Mouse (Mus musculus) G1E (cell line): Measurements from ENCODE around the gene Tcf21. TPM values are rescaled to one million over a fixed set of nuclear protein-coding genes. Genes with fewer than 3 reads are reported as not detected.

ENCODE experiments used
- ATAC-seq: 2 replicates; pipeline ENCODE4 v1.8.0; 2016; ENCODE audit warnings: mild to moderate bottlenecking; ENCODE audit not compliant: insufficient number of reproducible peaks, poor library complexity, low FRiP score, severe bottlenecking; ENCODE audit errors: extremely low read depth
- DNase-seq: peaks from one replicate; pipeline ENCODE4 v3.0.0; 2012; ENCODE audit warnings: low spot score
- H3K27me3 ChIP-seq: 2 replicates; pipeline ENCODE4 v1.6.1; 2012; ENCODE audit warnings: mild to moderate bottlenecking, low read length, inconsistent platforms; ENCODE audit not compliant: insufficient read depth
- H3K36me3 ChIP-seq: replicated peaks from 2 replicates; pipeline ENCODE3; 2012; ENCODE audit warnings: mild to moderate bottlenecking, inconsistent platforms
- H3K4me1 ChIP-seq: 2 replicates; pipeline ENCODE4 v1.6.1; 2012; ENCODE audit warnings: low read depth, low read length, inconsistent platforms, mixed read lengths; ENCODE audit not compliant: insufficient read depth
- H3K4me3 ChIP-seq: 2 replicates; pipeline ENCODE4 v1.5.1; 2012; ENCODE audit warnings: low read depth, mild to moderate bottlenecking, inconsistent platforms, low read length, moderate library complexity, mixed read lengths
- H3K9me3 ChIP-seq: replicated peaks from 2 replicates; pipeline ENCODE4 v1.6.1; 2012; ENCODE audit warnings: inconsistent platforms
- CTCF ChIP-seq: IDR thresholded peaks from 2 replicates; pipeline ENCODE4 v1.5.1; 2012; ENCODE audit warnings: low read depth, low read length, inconsistent platforms, mixed read lengths
- GATA1 ChIP-seq: IDR thresholded peaks from 2 replicates; pipeline ENCODE4 v1.6.1; 2012; ENCODE audit warnings: borderline replicate concordance, low read length, inconsistent platforms, mixed read lengths
- GATA2 ChIP-seq: IDR thresholded peaks from 2 replicates; pipeline ENCODE4 v1.6.1; 2012; ENCODE audit warnings: low read depth, low read length, inconsistent platforms, borderline replicate concordance
- POLR2AphosphoS5 ChIP-seq: IDR thresholded peaks from 2 replicates; pipeline ENCODE4 v1.6.1; 2012; ENCODE audit warnings: low read depth, low read length, inconsistent platforms; ENCODE audit not compliant: insufficient replicate concordance
- TAL1 ChIP-seq: conservative IDR thresholded peaks from 2 replicates; pipeline ENCODE4 v1.6.1; 2012; ENCODE audit warnings: low read depth, low read length, inconsistent platforms, mixed read lengths
- polyA plus RNA-seq: library from polyadenylated mRNA; stranded (reverse); fragments of >175 nt; gene quantifications from 2 replicates; pipeline ENCODE4 v1.2.3, GENCODE M21; 2012
- total RNA-seq, 2 experiments: library from RNA; stranded (forward) in 1 of 2; stranded (reverse) in 1 of 2; fragments of 200-1000 nt in 1 of 2; fragments of >200 nt in 1 of 2; fragmentation: Nextera tagmentation in 1 of 2; gene quantifications; 2 replicates each; pipeline ENCODE4 v1.2.3; 2014 to 2017

Tcf21 gene
- total and polyA plus RNA-seq, 3 experiments, result not detected

DNA sequence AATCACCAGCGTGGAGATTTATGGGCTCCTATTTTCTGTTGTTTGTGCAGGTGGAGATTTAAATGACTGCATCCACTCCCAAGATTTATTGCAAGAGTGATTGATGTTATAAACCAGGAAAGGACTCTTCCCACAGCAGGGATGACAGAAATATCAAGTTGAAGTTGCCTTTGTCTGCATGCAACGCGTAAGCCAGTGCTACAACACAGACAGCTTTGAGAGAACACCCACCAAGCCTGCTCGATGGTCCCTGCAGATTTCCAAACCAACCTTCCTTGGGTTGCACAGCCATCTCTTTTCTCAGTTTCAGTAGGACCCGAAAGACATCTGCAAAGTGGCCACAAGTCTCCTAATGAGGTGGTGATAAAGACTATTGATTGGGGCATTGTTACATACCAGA lies 1.7 kb upstream of the Tcf21 start:
- DNase-seq (no peak), ATAC-seq (no peak)
- Histone ChIP-seq H3K9me3 (no peaks in the 10 kb centered on the region), H3K4me1 (no peaks in the 10 kb centered on the region), H3K27me3 (peaks cover 19% of the 10 kb centered on the region), H3K4me3 (no peak overlapping the region), H3K36me3 (no peaks in the 10 kb centered on the region)
- no peak for TF ChIP-seq GATA1
- TF ChIP-seq POLR2AphosphoS5, result no peak
- TF ChIP-seq GATA2, result no peak
- no peak for TF ChIP-seq CTCF
- no peak for TF ChIP-seq TAL1

DNA sequence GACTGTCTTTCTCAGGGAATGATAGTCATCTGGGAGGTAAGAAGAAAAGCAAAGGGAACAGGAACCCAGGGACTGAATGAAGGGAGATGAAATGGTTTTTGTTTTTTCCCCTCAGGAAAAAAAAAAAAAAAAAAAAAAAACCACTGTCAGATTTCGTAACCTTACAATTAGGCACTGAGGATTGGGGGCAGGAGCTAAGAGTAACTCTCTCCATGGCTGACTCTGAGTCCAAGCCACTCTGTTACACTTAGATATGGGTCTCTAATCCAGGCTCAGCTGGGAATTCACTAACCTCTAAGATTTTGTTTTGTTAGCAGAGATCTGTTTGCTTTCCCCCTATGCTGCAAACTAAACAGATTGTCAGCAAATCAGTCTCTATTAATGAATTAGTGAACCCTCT lies 1.3 kb upstream of the Tcf21 start:
- Histone ChIP-seq H3K36me3 (no peaks in the 10 kb centered on the region), H3K9me3 (no peaks in the 10 kb centered on the region), H3K4me1 (no peaks in the 10 kb centered on the region), H3K27me3 (peaks cover 23% of the 10 kb centered on the region), H3K4me3 (no peak overlapping the region)
- TF ChIP-seq TAL1 (no peak), POLR2AphosphoS5 (no peak), CTCF (no peak), GATA2 (no peak), GATA1 (no peak)
- no peak for DNase-seq
- no peak for ATAC-seq

DNA sequence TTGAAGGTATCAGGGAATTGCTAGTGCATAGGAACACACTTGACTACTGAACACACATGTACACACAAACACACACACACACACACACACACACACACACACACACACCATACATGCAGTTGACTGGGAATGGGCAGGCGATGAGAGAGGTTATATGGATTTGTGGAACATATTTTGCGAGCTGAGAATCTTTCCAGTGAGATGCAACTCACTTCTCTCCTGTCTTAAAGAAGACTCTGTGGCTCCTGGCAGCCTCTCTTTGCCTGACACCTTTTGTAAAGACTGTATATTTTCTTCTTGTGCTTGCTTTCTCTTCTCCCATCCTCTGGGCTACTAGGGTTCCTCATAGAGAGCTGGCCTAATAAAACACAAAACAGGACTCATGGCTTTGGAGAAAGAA lies 867 bp upstream of the Tcf21 start:
- H3K27me3 ChIP-seq, result peaks cover 27% of the 10 kb centered on the region
- H3K36me3 ChIP-seq, result no peaks in the 10 kb centered on the region
- H3K4me3 ChIP-seq, result no peak overlapping the region
- H3K9me3 ChIP-seq, result no peaks in the 10 kb centered on the region
- no peak for DNase-seq
- ATAC-seq, result no peak
- H3K4me1 ChIP-seq, result no peaks in the 10 kb centered on the region
- TF ChIP-seq POLR2AphosphoS5 (no peak), GATA2 (no peak), CTCF (no peak), GATA1 (no peak), TAL1 (no peak)

DNA sequence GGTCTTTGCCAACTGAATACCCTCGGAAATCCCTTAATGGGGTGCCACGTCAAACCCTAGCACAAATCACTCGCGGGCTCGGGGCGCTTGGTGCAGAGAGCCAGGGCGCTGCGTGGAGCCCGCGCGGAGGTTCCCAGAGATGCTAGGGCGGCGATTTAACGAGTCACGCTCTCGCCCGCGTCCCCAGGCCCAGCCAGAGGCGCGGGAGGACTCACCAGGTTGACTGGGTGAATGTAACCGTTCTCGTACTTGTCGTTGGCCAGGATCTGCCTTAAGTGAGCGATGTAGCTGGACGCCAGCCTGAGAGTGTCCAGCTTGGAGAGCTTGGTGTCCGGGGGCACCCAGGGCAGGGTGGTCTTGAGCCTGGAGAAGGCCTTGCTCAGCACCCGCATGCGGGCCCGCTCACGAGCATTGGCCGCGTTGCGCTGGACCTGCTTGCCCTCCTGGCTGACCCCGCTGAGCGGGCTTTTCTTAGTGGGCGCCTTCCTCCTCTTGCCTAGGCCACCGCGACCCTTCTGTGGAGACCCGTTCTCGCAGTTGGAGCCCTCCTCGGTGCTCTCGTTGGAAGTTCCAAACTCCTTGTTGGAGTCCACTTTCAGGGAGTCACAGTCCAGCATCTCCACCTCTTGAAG lies 619 bp downstream of the Tcf21 start:
- TF ChIP-seq TAL1 (no peak), GATA1 (no peak), CTCF (no peak), GATA2 (no peak), POLR2AphosphoS5 (no peak)
- Histone ChIP-seq H3K4me3 (no peak overlapping the region), H3K27me3 (peaks cover 36% of the 10 kb centered on the region), H3K4me1 (no peaks in the 10 kb centered on the region), H3K36me3 (no peaks in the 10 kb centered on the region), H3K9me3 (no peaks in the 10 kb centered on the region)
- DNase-seq (no peak), ATAC-seq (no peak)

DNA sequence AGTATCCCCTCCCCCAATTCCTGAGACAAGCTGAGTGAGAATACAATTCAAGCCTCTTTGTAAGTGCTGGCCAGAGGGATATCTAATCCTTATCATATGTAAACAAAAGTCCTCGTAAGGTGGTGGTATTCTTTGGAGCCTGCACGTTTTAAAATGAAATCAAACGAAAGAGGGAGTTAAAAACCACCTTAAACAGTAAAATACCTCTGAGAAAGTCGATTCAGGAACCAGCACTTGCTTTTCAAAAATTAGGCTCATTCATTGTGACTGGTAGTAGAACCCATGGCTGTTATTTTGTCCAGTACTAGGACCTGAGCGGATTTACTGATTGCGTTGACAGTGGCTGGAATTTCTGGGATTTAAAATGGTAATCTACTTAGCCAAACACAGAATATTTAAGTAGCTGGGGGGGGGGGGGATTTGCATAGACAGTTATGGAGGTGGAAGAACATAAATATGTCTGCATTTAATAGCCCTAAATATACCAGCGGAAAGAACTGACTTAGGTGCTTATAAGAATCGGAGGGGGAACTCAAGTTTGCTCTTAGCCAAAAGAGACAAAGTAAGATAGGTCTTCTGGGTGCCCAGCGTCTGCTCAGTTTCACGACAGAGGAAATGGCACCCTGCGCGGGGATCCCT lies 1.3 kb downstream of the Tcf21 start:
- Histone ChIP-seq H3K4me1 (no peaks in the 10 kb centered on the region), H3K9me3 (no peaks in the 10 kb centered on the region), H3K4me3 (no peak overlapping the region), H3K36me3 (no peaks in the 10 kb centered on the region), H3K27me3 (peaks cover 37% of the 10 kb centered on the region)
- no peak for DNase-seq
- ATAC-seq, result no peak
- no peak for TF ChIP-seq GATA1
- no peak for TF ChIP-seq TAL1
- no peak for TF ChIP-seq CTCF
- no peak for TF ChIP-seq POLR2AphosphoS5
- no peak for TF ChIP-seq GATA2

DNA sequence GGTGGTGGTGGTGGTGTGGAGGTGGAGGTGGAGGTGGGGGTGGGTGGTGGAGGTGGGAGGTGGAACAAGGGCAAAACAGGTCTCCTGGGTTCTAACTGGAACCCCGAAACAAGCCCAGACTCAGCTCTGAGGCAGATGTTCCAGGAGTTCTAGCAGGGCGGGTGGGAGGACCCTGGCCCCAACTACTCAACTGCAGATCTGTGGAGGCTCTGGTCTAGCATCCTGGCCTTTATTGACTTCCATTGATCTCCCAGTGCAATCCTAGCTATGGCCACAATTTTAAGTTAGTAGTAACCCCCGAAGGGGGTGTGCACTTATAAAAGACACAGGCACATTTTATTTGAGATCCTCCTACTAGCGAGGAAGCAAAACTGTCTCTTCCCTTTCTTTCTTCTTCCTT lies 2.0 kb downstream of the Tcf21 start:
- no peak overlapping the region for H3K4me3 ChIP-seq
- H3K4me1 ChIP-seq, result no peaks in the 10 kb centered on the region
- H3K27me3 ChIP-seq, result peaks cover 43% of the 10 kb centered on the region
- no peaks in the 10 kb centered on the region for H3K9me3 ChIP-seq
- ATAC-seq (no peak), DNase-seq (no peak)
- H3K36me3 ChIP-seq, result no peaks in the 10 kb centered on the region
- TF ChIP-seq GATA1, result no peak
- no peak for TF ChIP-seq TAL1
- no peak for TF ChIP-seq CTCF
- TF ChIP-seq POLR2AphosphoS5, result no peak
- TF ChIP-seq GATA2, result no peak
